Mouse (Mus musculus): ENCODE data around the gene Bub3. TPM values are rescaled to one million over a fixed set of nuclear protein-coding genes. Genes with fewer than 3 reads are reported as not detected.

Bub3 gene
- total and polyA plus RNA-seq, 3 experiments = 57.3 to 191 (median 131) TPM

DNA sequence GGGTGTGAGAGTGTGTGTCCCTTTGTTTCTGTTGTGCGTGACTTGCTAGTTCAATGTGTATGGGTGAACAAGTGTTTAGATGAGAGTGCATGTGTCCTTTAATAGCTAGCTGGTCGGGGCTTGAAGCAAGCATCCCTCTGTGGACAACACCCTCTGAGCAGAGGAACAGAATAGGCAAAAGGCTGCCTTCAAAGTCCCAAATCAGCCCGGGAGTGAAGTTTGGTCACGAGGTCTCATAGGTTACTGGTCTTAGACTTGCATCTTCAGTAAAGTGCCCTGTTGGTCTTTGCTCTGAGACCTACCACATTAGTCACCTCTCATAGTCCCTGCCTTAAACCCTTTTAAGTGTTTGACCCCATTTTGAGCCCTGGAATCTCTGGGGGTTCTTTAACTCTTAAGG, 8.6 kb upstream of the Bub3 start:
- DNase-seq (ENCODE audit: low spot score) = no peak
- no peak for ATAC-seq (ENCODE audit: extremely low read depth, insufficient number of reproducible peaks, low FRiP score, poor library complexity, severe bottlenecking)

DNA sequence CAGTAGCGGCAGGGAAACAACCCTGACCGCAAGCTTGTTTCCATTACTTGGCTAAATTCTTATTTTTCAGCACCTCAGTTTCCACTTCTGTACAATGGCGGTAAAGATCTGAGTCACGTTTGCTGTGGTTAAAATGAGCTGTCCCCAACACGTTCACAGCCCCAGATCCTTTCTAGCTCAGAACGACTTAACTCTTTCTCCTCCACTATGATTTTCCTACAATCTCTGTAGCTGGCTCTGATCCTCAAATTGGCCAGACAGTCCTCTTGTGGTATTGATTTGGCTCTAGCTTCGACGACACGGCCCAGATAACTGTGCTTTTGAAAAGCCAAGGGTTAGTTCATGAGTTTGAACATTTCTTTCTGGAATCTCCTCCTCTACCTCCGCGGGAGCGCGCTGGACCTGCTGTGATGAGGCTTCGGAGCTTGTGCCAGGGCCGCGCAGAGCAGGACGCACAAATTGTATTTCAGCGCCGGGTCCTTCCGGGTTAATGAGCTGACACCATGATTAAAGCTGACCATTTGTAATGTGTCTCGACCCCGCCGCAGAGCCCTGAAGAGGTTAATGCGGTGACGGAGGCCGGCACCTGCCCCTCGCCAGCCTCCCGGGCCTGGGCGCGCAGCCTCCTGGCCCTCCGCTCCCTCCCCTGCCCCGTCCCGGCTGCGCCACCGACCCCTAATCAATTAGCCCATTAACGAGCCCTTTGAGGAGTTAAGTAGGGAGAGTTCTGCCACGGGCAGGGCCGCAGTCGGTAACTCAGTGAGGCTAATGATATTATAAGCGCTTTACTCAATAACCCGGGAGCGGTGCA, 7.9 kb upstream of the Bub3 start:
- ATAC-seq (ENCODE audit: extremely low read depth, insufficient number of reproducible peaks, low FRiP score, poor library complexity, severe bottlenecking) (no peak), DNase-seq (ENCODE audit: low spot score) (no peak)
- Histone ChIP-seq H3K4me3 (ENCODE audit: low read depth, low read length) (no peak overlapping the region), H3K36me3 (replicated peaks) (peaks cover 11% of the 10 kb centered on the region), H3K9me3 (replicated peaks) (peaks cover 13% of the 10 kb centered on the region), H3K27me3 (ENCODE audit: insufficient read depth, low read length) (peaks cover 85% of the 10 kb centered on the region), H3K4me1 (ENCODE audit: insufficient read depth, low read depth, low read length) (peaks cover 27% of the 10 kb centered on the region)
- TF ChIP-seq GATA1 (IDR thresholded peaks at IDR 0.05; ENCODE audit: borderline replicate concordance, low read length) = no peak
- no peak for TF ChIP-seq POLR2AphosphoS5 (IDR thresholded peaks at IDR 0.05; ENCODE audit: insufficient replicate concordance, low read depth, low read length)
- TF ChIP-seq GATA2 (IDR thresholded peaks at IDR 0.05; ENCODE audit: borderline replicate concordance, low read depth, low read length) = no peak
- TF ChIP-seq CTCF (IDR thresholded peaks at IDR 0.05; ENCODE audit: low read depth, low read length) = no peak
- TF ChIP-seq TAL1 (conservative IDR thresholded peaks at IDR 0.05; ENCODE audit: low read depth, low read length) = no peak

More for the DNA sequence above, 8.6 kb upstream of the Bub3 start:
- peaks cover 84% of the 10 kb centered on the region for H3K27me3 ChIP-seq (ENCODE audit: insufficient read depth, low read length)
- H3K4me1 ChIP-seq (ENCODE audit: insufficient read depth, low read depth, low read length) = peaks cover 22% of the 10 kb centered on the region
- H3K36me3 ChIP-seq (replicated peaks) = peaks cover 6% of the 10 kb centered on the region
- TF ChIP-seq CTCF (IDR thresholded peaks at IDR 0.05; ENCODE audit: low read depth, low read length) (no peak), GATA2 (IDR thresholded peaks at IDR 0.05; ENCODE audit: borderline replicate concordance, low read depth, low read length) (no peak), GATA1 (IDR thresholded peaks at IDR 0.05; ENCODE audit: borderline replicate concordance, low read length) (no peak), POLR2AphosphoS5 (IDR thresholded peaks at IDR 0.05; ENCODE audit: insufficient replicate concordance, low read depth, low read length) (no peak), TAL1 (conservative IDR thresholded peaks at IDR 0.05; ENCODE audit: low read depth, low read length) (no peak)
- H3K4me3 ChIP-seq (ENCODE audit: low read depth, low read length) = no peak overlapping the region
- peaks cover 13% of the 10 kb centered on the region for H3K9me3 ChIP-seq (replicated peaks)

- Histone ChIP-seq H3K4me3 (ENCODE audit: low read depth, low read length) (no peak overlapping the region), H3K36me3 (replicated peaks) (peaks cover 11% of the 10 kb centered on the region), H3K27me3 (ENCODE audit: insufficient read depth, low read length) (peaks cover 85% of the 10 kb centered on the region), H3K4me1 (ENCODE audit: insufficient read depth, low read depth, low read length) (peaks cover 27% of the 10 kb centered on the region), H3K9me3 (replicated peaks) (peaks cover 13% of the 10 kb centered on the region)
- TF ChIP-seq POLR2AphosphoS5 (IDR thresholded peaks at IDR 0.05; ENCODE audit: insufficient replicate concordance, low read depth, low read length) (no peak), TAL1 (conservative IDR thresholded peaks at IDR 0.05; ENCODE audit: low read depth, low read length) (no peak), GATA1 (IDR thresholded peaks at IDR 0.05; ENCODE audit: borderline replicate concordance, low read length) (no peak)
- no peak for DNase-seq (ENCODE audit: low spot score)
- no peak for ATAC-seq (ENCODE audit: extremely low read depth, insufficient number of reproducible peaks, low FRiP score, poor library complexity, severe bottlenecking)
These were observed 7.2 kb upstream of the Bub3 start for GRCm38 (mm10) chr7:131552781-131553180.

DNA sequence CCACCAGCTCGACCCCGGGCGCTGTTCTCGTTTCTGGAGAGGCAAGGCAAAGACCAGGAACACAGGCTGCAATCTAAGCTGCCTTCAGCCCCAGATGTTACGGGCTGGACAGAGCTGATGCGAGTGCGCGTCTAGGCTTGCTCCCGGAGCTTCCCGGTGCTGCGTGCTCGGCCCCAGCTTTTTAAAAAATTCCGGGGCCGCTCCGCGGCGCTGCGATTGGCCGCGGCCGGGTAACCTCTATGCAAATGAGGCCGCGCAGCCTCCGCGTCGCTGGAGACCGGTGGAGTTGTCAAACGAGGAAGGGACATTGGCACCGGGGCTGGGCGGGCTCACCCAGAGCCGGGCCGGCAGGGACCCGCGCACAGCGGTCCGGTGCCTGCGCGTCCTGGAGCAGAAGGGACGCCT, 6.2 kb upstream of the Bub3 start:
- peak; percentile 69 for ATAC-seq (ENCODE audit: extremely low read depth, insufficient number of reproducible peaks, low FRiP score, poor library complexity, severe bottlenecking)
- TF ChIP-seq GATA1 (IDR thresholded peaks at IDR 0.05; ENCODE audit: borderline replicate concordance, low read length) (no peak), TAL1 (conservative IDR thresholded peaks at IDR 0.05; ENCODE audit: low read depth, low read length) (no peak), GATA2 (IDR thresholded peaks at IDR 0.05; ENCODE audit: borderline replicate concordance, low read depth, low read length) (no peak), CTCF (IDR thresholded peaks at IDR 0.05; ENCODE audit: low read depth, low read length) (no peak), POLR2AphosphoS5 (IDR thresholded peaks at IDR 0.05; ENCODE audit: insufficient replicate concordance, low read depth, low read length) (no peak)
- Histone ChIP-seq H3K27me3 (ENCODE audit: insufficient read depth, low read length) (peaks cover 76% of the 10 kb centered on the region), H3K4me3 (ENCODE audit: low read depth, low read length) (peak overlapping the region; percentile 73), H3K36me3 (replicated peaks) (peaks cover 11% of the 10 kb centered on the region), H3K9me3 (replicated peaks) (peaks cover 13% of the 10 kb centered on the region), H3K4me1 (ENCODE audit: insufficient read depth, low read depth, low read length) (peaks cover 27% of the 10 kb centered on the region)
- DNase-seq (ENCODE audit: low spot score) = peak; percentile 68

- DNase-seq (ENCODE audit: low spot score) = peak; percentile 15
- ATAC-seq (ENCODE audit: extremely low read depth, insufficient number of reproducible peaks, low FRiP score, poor library complexity, severe bottlenecking) = peak; percentile 45; the same call in 1 of the 2 replicates
- H3K4me1 ChIP-seq (ENCODE audit: insufficient read depth, low read depth, low read length) = peaks cover 29% of the 10 kb centered on the region
These were observed 5.5 kb upstream of the Bub3 start for GRCm38 (mm10) chr7:131554341-131555180.

More at GRCm38 (mm10) chr7:131554341-131555180, 5.5 kb upstream of the Bub3 start:
- H3K9me3 ChIP-seq (replicated peaks) = peaks cover 13% of the 10 kb centered on the region
- H3K4me3 ChIP-seq (ENCODE audit: low read depth, low read length) = peak overlapping the region; percentile 73
- peaks cover 11% of the 10 kb centered on the region for H3K36me3 ChIP-seq (replicated peaks)
- TF ChIP-seq TAL1 (conservative IDR thresholded peaks at IDR 0.05; ENCODE audit: low read depth, low read length) = no peak
- TF ChIP-seq POLR2AphosphoS5 (IDR thresholded peaks at IDR 0.05; ENCODE audit: insufficient replicate concordance, low read depth, low read length) = no peak
- no peak for TF ChIP-seq GATA2 (IDR thresholded peaks at IDR 0.05; ENCODE audit: borderline replicate concordance, low read depth, low read length)
- TF ChIP-seq GATA1 (IDR thresholded peaks at IDR 0.05; ENCODE audit: borderline replicate concordance, low read length) = no peak
- peaks cover 69% of the 10 kb centered on the region for H3K27me3 ChIP-seq (ENCODE audit: insufficient read depth, low read length)
